Mouse (Mus musculus): ENCODE data around the gene Cfb. TPM values are rescaled to one million over a fixed set of nuclear protein-coding genes. Genes with fewer than 3 reads are reported as not detected.
A peak's percentile ranks its signal among the peaks of the same experiment; 100 is the strongest.
"Not testable (repeated sequence)": the region's sequence is repeated elsewhere in the genome, so short reads cannot be mapped to it uniquely, and the experiment has no call there.

The Cfb gene
- 1.1 and 2.9 TPM in 2 replicates for total RNA-seq (2014; rRNA removed; ENCODE audit: low replicate concordance)
- polyA plus RNA-seq (2015; fragmentation: Nextera tagmentation; extraction: Ambion mirVana) = 1.3 and 2.1 TPM in 2 replicates

GRCm38 (mm10) chr17:34862416-34863081, at the start of gene Cfb:
Cfb (minus strand) TSS chr17:34862518.
- TF ChIP-seq EP300 (IDR thresholded peaks at IDR 0.05; ENCODE audit: low read depth) (no peak), CTCF (IDR thresholded peaks at IDR 0.05; ENCODE audit: low read depth) (no peak)

GRCm38 (mm10) chr17:34911945-34912351, 49.6 kb upstream of the Cfb start:
- peaks cover 72% of the 10 kb centered on the region for H3K36me3 ChIP-seq (replicated peaks; ENCODE audit: control insufficient read depth, insufficient read depth, low read length)
- H3K4me1 ChIP-seq (ENCODE audit: control insufficient read depth, insufficient read depth) = no peaks in the 10 kb centered on the region
- no peaks in the 10 kb centered on the region for H3K27me3 ChIP-seq (ENCODE audit: control insufficient read depth, insufficient read depth, low read length)
- H3K4me2 ChIP-seq (ENCODE audit: low read depth, low read length) = no peak overlapping the region
- TF ChIP-seq CTCF (IDR thresholded peaks at IDR 0.05; ENCODE audit: low read depth) (peak; percentile 89), EP300 (IDR thresholded peaks at IDR 0.05; ENCODE audit: low read depth) (no peak)
- H3K9ac ChIP-seq (replicated peaks; ENCODE audit: low read depth, low read length) = no peak overlapping the region
- H3K9me3 ChIP-seq (replicated peaks; ENCODE audit: control insufficient read depth, low read length) = no peaks in the 10 kb centered on the region
- no peak overlapping the region for H3K4me3 ChIP-seq (ENCODE audit: low read depth, low read length)
- no peak overlapping the region for H3K27ac ChIP-seq (ENCODE audit: low read depth)
- ATAC-seq (ENCODE audit: insufficient read depth, low read depth) (peak; percentile 73), DNase-seq (ENCODE audit: low spot score) (peak; percentile 43)
- 51% methylated on average over 5 of the region's 5 CpGs for WGBS

More at GRCm38 (mm10) chr17:34862416-34863081, at the start of gene Cfb:
- no peak within 1 kb of the TSS for H3K27ac ChIP-seq (ENCODE audit: low read depth)
- WGBS = 59% methylated on average over 8 of the region's 8 CpGs
- H3K4me3 ChIP-seq (ENCODE audit: low read depth, low read length) = no peak within 1 kb of the TSS
- DNase-seq (ENCODE audit: low spot score) = no peak
- ATAC-seq (ENCODE audit: insufficient read depth, low read depth) = no peak
- no peak within 1 kb of the TSS for H3K4me2 ChIP-seq (ENCODE audit: low read depth, low read length)
- H3K9ac ChIP-seq (replicated peaks; ENCODE audit: low read depth, low read length) = no peak within 1 kb of the TSS
- H3K27me3 ChIP-seq (ENCODE audit: control insufficient read depth, insufficient read depth, low read length) = no peaks in the 10 kb centered on the region; the same call in 1 of the 2 replicates
- H3K36me3 ChIP-seq (replicated peaks; ENCODE audit: control insufficient read depth, insufficient read depth, low read length) = no peaks in the 10 kb centered on the region
- no peaks in the 10 kb centered on the region for H3K4me1 ChIP-seq (ENCODE audit: control insufficient read depth, insufficient read depth)
- H3K9me3 ChIP-seq (replicated peaks; ENCODE audit: control insufficient read depth, low read length) = no peaks in the 10 kb centered on the region

GRCm38 (mm10) chr17:34910982-34911381, 48.7 kb upstream of the Cfb start:
- Histone ChIP-seq H3K9me3 (replicated peaks; ENCODE audit: control insufficient read depth, low read length) (no peaks in the 10 kb centered on the region), H3K9ac (replicated peaks; ENCODE audit: low read depth, low read length) (no peak overlapping the region), H3K4me2 (ENCODE audit: low read depth, low read length) (no peak overlapping the region), H3K27me3 (ENCODE audit: control insufficient read depth, insufficient read depth, low read length) (no peaks in the 10 kb centered on the region), H3K36me3 (replicated peaks; ENCODE audit: control insufficient read depth, insufficient read depth, low read length) (peaks cover 82% of the 10 kb centered on the region), H3K27ac (ENCODE audit: low read depth) (no peak overlapping the region), H3K4me1 (ENCODE audit: control insufficient read depth, insufficient read depth) (no peaks in the 10 kb centered on the region), H3K4me3 (ENCODE audit: low read depth, low read length) (no peak overlapping the region)
- ATAC-seq (ENCODE audit: insufficient read depth, low read depth) (no peak), DNase-seq (ENCODE audit: low spot score) (no peak)
- 79% methylated on average over 10 of the region's 10 CpGs for WGBS
- TF ChIP-seq CTCF (IDR thresholded peaks at IDR 0.05; ENCODE audit: low read depth) = no peak
- no peak for TF ChIP-seq EP300 (IDR thresholded peaks at IDR 0.05; ENCODE audit: low read depth)

GRCm38 (mm10) chr17:34902895-34903294, 40.6 kb upstream of the Cfb start:
- H3K27ac ChIP-seq (ENCODE audit: low read depth) = no peak overlapping the region
- H3K9ac ChIP-seq (replicated peaks; ENCODE audit: low read depth, low read length) = no peak overlapping the region
- H3K36me3 ChIP-seq (replicated peaks; ENCODE audit: control insufficient read depth, insufficient read depth, low read length) = peaks cover 66% of the 10 kb centered on the region
- DNase-seq (ENCODE audit: low spot score) (no peak), ATAC-seq (ENCODE audit: insufficient read depth, low read depth) (no peak)
- H3K27me3 ChIP-seq (ENCODE audit: control insufficient read depth, insufficient read depth, low read length) = no peaks in the 10 kb centered on the region
- TF ChIP-seq CTCF (IDR thresholded peaks at IDR 0.05; ENCODE audit: low read depth) = no peak
- TF ChIP-seq EP300 (IDR thresholded peaks at IDR 0.05; ENCODE audit: low read depth) = no peak
- WGBS = 94% methylated on average over 9 of the region's 9 CpGs
- no peak overlapping the region for H3K4me2 ChIP-seq (ENCODE audit: low read depth, low read length)
- no peaks in the 10 kb centered on the region for H3K9me3 ChIP-seq (replicated peaks; ENCODE audit: control insufficient read depth, low read length)
- H3K4me3 ChIP-seq (ENCODE audit: low read depth, low read length) = no peak overlapping the region
- H3K4me1 ChIP-seq (ENCODE audit: control insufficient read depth, insufficient read depth) = peaks cover 5% of the 10 kb centered on the region

GRCm38 (mm10) chr17:34901948-34902347, 39.6 kb upstream of the Cfb start:
- peaks cover 56% of the 10 kb centered on the region for H3K36me3 ChIP-seq (replicated peaks; ENCODE audit: control insufficient read depth, insufficient read depth, low read length)
- peaks cover 12% of the 10 kb centered on the region for H3K4me1 ChIP-seq (ENCODE audit: control insufficient read depth, insufficient read depth)
- H3K27me3 ChIP-seq (ENCODE audit: control insufficient read depth, insufficient read depth, low read length); H3K27ac ChIP-seq (ENCODE audit: low read depth); H3K9ac ChIP-seq (replicated peaks; ENCODE audit: low read depth, low read length); H3K9me3 ChIP-seq (replicated peaks; ENCODE audit: control insufficient read depth, low read length); ATAC-seq (ENCODE audit: insufficient read depth, low read depth); DNase-seq (ENCODE audit: low spot score); H3K4me3 ChIP-seq (ENCODE audit: low read depth, low read length); H3K4me2 ChIP-seq (ENCODE audit: low read depth, low read length): not testable (repeated sequence)
- WGBS = 88% methylated on average over 8 of the region's 10 CpGs

- not testable (repeated sequence) for H3K27me3 ChIP-seq (ENCODE audit: control insufficient read depth, insufficient read depth, low read length); H3K4me3 ChIP-seq (ENCODE audit: low read depth, low read length); ATAC-seq (ENCODE audit: insufficient read depth, low read depth); H3K4me2 ChIP-seq (ENCODE audit: low read depth, low read length); H3K9me3 ChIP-seq (replicated peaks; ENCODE audit: control insufficient read depth, low read length); H3K27ac ChIP-seq (ENCODE audit: low read depth); H3K9ac ChIP-seq (replicated peaks; ENCODE audit: low read depth, low read length); DNase-seq (ENCODE audit: low spot score)
- peaks cover 45% of the 10 kb centered on the region for H3K36me3 ChIP-seq (replicated peaks; ENCODE audit: control insufficient read depth, insufficient read depth, low read length)
- peaks cover 12% of the 10 kb centered on the region for H3K4me1 ChIP-seq (ENCODE audit: control insufficient read depth, insufficient read depth)
Measured at GRCm38 (mm10) chr17:34900826-34901225, 38.5 kb upstream of the Cfb start.

All from heart, postnatal 0 days (tissue).